Mouse (Mus musculus): ENCODE data around the gene Acap2. TPM values are rescaled to one million over a fixed set of nuclear protein-coding genes. Genes with fewer than 3 reads are reported as not detected.

The Acap2 gene
- polyA plus RNA-seq, 1 experiment, result 6.3 TPM

DNA sequence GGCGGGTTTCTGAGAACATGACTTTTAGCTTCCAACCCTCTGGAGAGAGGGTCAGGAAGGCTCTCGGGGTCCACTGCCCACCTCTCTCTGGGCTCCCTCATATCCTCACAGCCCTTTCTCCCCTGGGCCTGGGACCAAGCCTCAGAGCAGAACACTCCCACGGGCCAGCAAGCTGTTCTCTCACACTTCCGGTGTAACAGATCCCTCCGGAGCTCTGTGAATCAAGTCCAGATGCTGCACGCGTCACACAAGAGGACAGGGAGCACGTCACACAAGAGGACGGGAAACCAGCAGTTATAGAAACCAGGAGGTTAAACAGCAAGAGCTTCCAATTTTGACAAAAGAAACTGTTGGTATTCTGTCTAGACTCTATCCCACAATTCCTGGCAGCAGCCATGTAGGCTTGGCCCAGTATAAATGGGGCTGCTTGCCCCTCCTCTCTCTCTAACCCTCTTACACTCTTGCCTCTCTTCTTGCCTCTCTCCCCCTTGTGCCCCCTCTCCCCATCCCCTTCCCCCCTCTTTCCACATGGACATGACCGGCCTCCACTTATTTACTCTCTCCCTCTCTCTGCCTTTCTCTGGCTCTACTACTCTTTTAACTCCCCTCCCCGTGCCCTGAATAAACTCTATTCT, 139.7 kb downstream of the Acap2 start:
- H3K4me2 ChIP-seq (ENCODE audit: low read depth), result no peak overlapping the region
- no peaks in the 10 kb centered on the region for H3K27me3 ChIP-seq (ENCODE audit: control insufficient read depth, insufficient read depth, insufficient read length)
- no peaks in the 10 kb centered on the region for H3K36me3 ChIP-seq (ENCODE audit: control insufficient read depth, insufficient read depth)
- H3K4me3 ChIP-seq, result no peak overlapping the region
- TF ChIP-seq POLR2AphosphoS2 (IDR thresholded peaks at IDR 0.05; ENCODE audit: insufficient read length, low read depth) (no peak), REST (IDR thresholded peaks at IDR 0.05; ENCODE audit: insufficient read depth, insufficient read length) (no peak)
- no peak overlapping the region for H3ac ChIP-seq (ENCODE audit: control insufficient read depth, insufficient read length)
- no peaks in the 10 kb centered on the region for H3K79me2 ChIP-seq (ENCODE audit: control insufficient read depth, insufficient read depth)

DNA sequence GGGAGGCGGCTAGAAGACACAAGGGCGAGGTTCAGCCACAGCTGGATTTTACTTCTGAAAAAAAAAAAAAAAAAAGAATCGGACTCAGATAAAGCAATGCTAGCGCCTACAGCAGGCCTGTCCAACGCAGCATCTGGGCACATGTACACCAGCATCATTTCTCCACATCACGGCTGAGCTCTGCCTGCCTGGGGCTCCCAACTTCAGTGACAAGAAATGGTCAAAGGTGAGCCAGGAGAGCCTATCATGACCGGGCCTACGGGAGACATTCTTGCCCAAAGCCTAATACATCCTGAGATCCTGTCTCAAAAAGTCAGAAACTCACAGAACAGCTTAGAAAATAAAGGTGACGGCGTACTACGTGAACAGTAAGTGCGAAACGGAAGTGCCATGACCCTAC, 140.3 kb downstream of the Acap2 start:
- TF ChIP-seq E2F4 (IDR thresholded peaks at IDR 0.05; ENCODE audit: insufficient read depth) (no peak), POLR2AphosphoS2 (IDR thresholded peaks at IDR 0.05; ENCODE audit: insufficient read length, low read depth) (no peak), REST (IDR thresholded peaks at IDR 0.05; ENCODE audit: insufficient read depth, insufficient read length) (no peak), CEBPB (IDR thresholded peaks at IDR 0.05; ENCODE audit: insufficient read depth, poor library complexity, severe bottlenecking) (no peak), MYOG (IDR thresholded peaks at IDR 0.05; ENCODE audit: control insufficient read depth in 1 of 3, insufficient read depth in 1 of 3, insufficient read length in 2 of 3, low read depth in 2 of 3) (no peak), TCF3 (IDR thresholded peaks at IDR 0.05; ENCODE audit: insufficient read length, low read depth) (no peak), MYOD1 (IDR thresholded peaks at IDR 0.05; ENCODE audit: control insufficient read depth in 1 of 3, insufficient read length in 2 of 3, low read depth in 2 of 3) (no peak), TCF12 (IDR thresholded peaks at IDR 0.05; ENCODE audit: insufficient read depth, poor library complexity, severe bottlenecking) (no peak), MAX (IDR thresholded peaks at IDR 0.05; ENCODE audit: low read depth) (no peak), USF1 (IDR thresholded peaks at IDR 0.05; ENCODE audit: low read depth) (no peak), POLR2A (IDR thresholded peaks at IDR 0.05; ENCODE audit: insufficient read length, low read depth) (no peak), SRF (IDR thresholded peaks at IDR 0.05; ENCODE audit: control insufficient read depth, insufficient read length, low read depth) (no peak)
- Histone ChIP-seq H3K27me3 (ENCODE audit: control insufficient read depth, insufficient read depth, insufficient read length) (no peaks in the 10 kb centered on the region), H3K79me2 (ENCODE audit: control insufficient read depth, insufficient read depth) (no peaks in the 10 kb centered on the region), H3ac (ENCODE audit: control insufficient read depth, insufficient read length) (no peak overlapping the region), H3K4me3 (no peak overlapping the region), H3K4me2 (ENCODE audit: low read depth) (no peak overlapping the region), H3K36me3 (ENCODE audit: control insufficient read depth, insufficient read depth) (no peaks in the 10 kb centered on the region)

DNA sequence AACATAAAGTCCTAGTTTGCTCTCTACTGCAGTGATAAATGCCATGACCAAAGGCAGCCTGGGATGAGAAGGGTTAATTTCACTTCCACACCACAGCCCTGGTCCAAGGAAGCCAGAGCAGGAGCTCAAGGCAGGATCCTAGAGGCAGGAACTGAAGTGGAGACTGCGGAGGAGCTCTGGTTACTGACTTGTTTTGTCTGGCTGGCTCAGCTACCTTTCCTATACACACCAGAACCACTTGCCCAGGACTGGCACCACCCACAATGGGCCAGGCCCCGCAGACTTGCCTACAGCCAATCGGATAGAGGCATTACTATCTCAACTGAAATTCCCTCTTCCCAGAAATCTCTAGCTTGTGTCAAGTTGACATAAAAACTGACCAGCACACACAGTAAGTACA, 140.8 kb downstream of the Acap2 start:
- no peaks in the 10 kb centered on the region for H3K79me2 ChIP-seq (ENCODE audit: control insufficient read depth, insufficient read depth)
- TF ChIP-seq POLR2A (IDR thresholded peaks at IDR 0.05; ENCODE audit: insufficient read length, low read depth) (no peak), TCF3 (IDR thresholded peaks at IDR 0.05; ENCODE audit: insufficient read length, low read depth) (no peak), MYOD1 (IDR thresholded peaks at IDR 0.05; ENCODE audit: control insufficient read depth in 1 of 3, insufficient read length in 2 of 3, low read depth in 2 of 3) (no peak), USF1 (IDR thresholded peaks at IDR 0.05; ENCODE audit: low read depth) (no peak), TCF12 (IDR thresholded peaks at IDR 0.05; ENCODE audit: insufficient read depth, poor library complexity, severe bottlenecking) (no peak), POLR2AphosphoS2 (IDR thresholded peaks at IDR 0.05; ENCODE audit: insufficient read length, low read depth) (no peak), MAX (IDR thresholded peaks at IDR 0.05; ENCODE audit: low read depth) (no peak)
- no peaks in the 10 kb centered on the region for H3K36me3 ChIP-seq (ENCODE audit: control insufficient read depth, insufficient read depth)
- no peak overlapping the region for H3K4me2 ChIP-seq (ENCODE audit: low read depth)
- no peaks in the 10 kb centered on the region for H3K27me3 ChIP-seq (ENCODE audit: control insufficient read depth, insufficient read depth, insufficient read length)
- no peak overlapping the region for H3K4me3 ChIP-seq
- no peak overlapping the region for H3ac ChIP-seq (ENCODE audit: control insufficient read depth, insufficient read length)

DNA sequence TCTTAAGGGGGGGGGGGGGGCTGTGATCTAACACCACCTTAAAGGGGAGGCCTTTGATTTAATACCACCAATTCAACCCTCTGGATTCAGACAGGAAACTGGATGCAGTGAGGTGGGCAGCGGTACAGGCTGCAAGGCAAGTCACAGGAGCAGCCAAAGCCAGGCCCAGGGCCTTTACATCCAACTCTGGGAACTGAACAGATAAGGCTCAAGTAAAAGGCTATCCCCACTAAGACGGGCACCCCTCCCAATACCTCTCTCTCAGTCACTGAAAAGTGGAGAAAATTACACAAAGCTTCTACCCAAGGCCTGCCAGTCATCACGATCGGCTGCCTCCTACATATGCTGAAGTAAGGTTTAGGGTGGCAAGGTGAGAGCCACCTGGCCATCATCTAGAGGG, 141.3 kb downstream of the Acap2 start:
- TF ChIP-seq REST (IDR thresholded peaks at IDR 0.05; ENCODE audit: insufficient read depth, insufficient read length) (no peak), MAX (IDR thresholded peaks at IDR 0.05; ENCODE audit: low read depth) (no peak), MYOG (IDR thresholded peaks at IDR 0.05; ENCODE audit: control insufficient read depth in 1 of 3, insufficient read depth in 1 of 3, insufficient read length in 2 of 3, low read depth in 2 of 3) (no peak), POLR2AphosphoS2 (IDR thresholded peaks at IDR 0.05; ENCODE audit: insufficient read length, low read depth) (no peak), MYOD1 (IDR thresholded peaks at IDR 0.05; ENCODE audit: control insufficient read depth in 1 of 3, insufficient read length in 2 of 3, low read depth in 2 of 3) (no peak), USF1 (IDR thresholded peaks at IDR 0.05; ENCODE audit: low read depth) (no peak), TCF12 (IDR thresholded peaks at IDR 0.05; ENCODE audit: insufficient read depth, poor library complexity, severe bottlenecking) (no peak), CEBPB (IDR thresholded peaks at IDR 0.05; ENCODE audit: insufficient read depth, poor library complexity, severe bottlenecking) (no peak), TCF3 (IDR thresholded peaks at IDR 0.05; ENCODE audit: insufficient read length, low read depth) (no peak), E2F4 (IDR thresholded peaks at IDR 0.05; ENCODE audit: insufficient read depth) (no peak), POLR2A (IDR thresholded peaks at IDR 0.05; ENCODE audit: insufficient read length, low read depth) (no peak), SRF (IDR thresholded peaks at IDR 0.05; ENCODE audit: control insufficient read depth, insufficient read length, low read depth) (no peak)
- H3ac ChIP-seq (ENCODE audit: control insufficient read depth, insufficient read length), result no peak overlapping the region

DNA sequence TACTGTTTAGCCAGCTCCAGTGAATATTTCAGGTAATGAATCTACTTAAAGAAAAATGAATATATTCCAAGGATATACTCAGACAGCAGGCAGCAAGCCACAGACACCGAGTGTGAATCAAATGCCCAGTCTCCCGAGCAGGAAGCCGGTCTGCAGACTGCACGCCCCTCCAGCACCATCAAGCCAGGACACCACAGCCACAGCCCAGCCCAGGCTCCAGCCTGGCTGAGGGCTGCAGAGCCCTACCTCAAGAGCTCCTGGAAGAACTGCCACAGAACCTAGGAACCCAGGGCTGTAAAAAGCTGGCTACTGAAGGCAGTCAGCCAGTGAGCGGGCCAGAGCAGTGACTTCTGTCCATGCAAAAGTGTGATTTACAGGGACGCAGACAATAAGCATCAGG, 148.2 kb downstream of the Acap2 start:
- Histone ChIP-seq H3K4me2 (ENCODE audit: low read depth) (no peak overlapping the region), H3K79me2 (ENCODE audit: control insufficient read depth, insufficient read depth) (no peaks in the 10 kb centered on the region), H3K4me3 (no peak overlapping the region), H3K36me3 (ENCODE audit: control insufficient read depth, insufficient read depth) (no peaks in the 10 kb centered on the region), H3K27me3 (ENCODE audit: control insufficient read depth, insufficient read depth, insufficient read length) (no peaks in the 10 kb centered on the region), H3ac (ENCODE audit: control insufficient read depth, insufficient read length) (no peak overlapping the region)
- TF ChIP-seq USF1 (IDR thresholded peaks at IDR 0.05; ENCODE audit: low read depth) (no peak), REST (IDR thresholded peaks at IDR 0.05; ENCODE audit: insufficient read depth, insufficient read length) (no peak), MAX (IDR thresholded peaks at IDR 0.05; ENCODE audit: low read depth) (no peak), CEBPB (IDR thresholded peaks at IDR 0.05; ENCODE audit: insufficient read depth, poor library complexity, severe bottlenecking) (no peak), POLR2AphosphoS2 (IDR thresholded peaks at IDR 0.05; ENCODE audit: insufficient read length, low read depth) (no peak), POLR2A (IDR thresholded peaks at IDR 0.05; ENCODE audit: insufficient read length, low read depth) (no peak), SRF (IDR thresholded peaks at IDR 0.05; ENCODE audit: control insufficient read depth, insufficient read length, low read depth) (no peak), MYOG (IDR thresholded peaks at IDR 0.05; ENCODE audit: control insufficient read depth in 1 of 3, insufficient read depth in 1 of 3, insufficient read length in 2 of 3, low read depth in 2 of 3) (no peak), E2F4 (IDR thresholded peaks at IDR 0.05; ENCODE audit: insufficient read depth) (no peak), TCF12 (IDR thresholded peaks at IDR 0.05; ENCODE audit: insufficient read depth, poor library complexity, severe bottlenecking) (no peak), MYOD1 (IDR thresholded peaks at IDR 0.05; ENCODE audit: control insufficient read depth in 1 of 3, insufficient read length in 2 of 3, low read depth in 2 of 3) (no peak), TCF3 (IDR thresholded peaks at IDR 0.05; ENCODE audit: insufficient read length, low read depth) (no peak)

More for the DNA sequence above, 141.3 kb downstream of the Acap2 start:
- Histone ChIP-seq H3K36me3 (ENCODE audit: control insufficient read depth, insufficient read depth) (no peaks in the 10 kb centered on the region), H3K4me2 (ENCODE audit: low read depth) (no peak overlapping the region), H3K4me3 (no peak overlapping the region), H3K27me3 (ENCODE audit: control insufficient read depth, insufficient read depth, insufficient read length) (no peaks in the 10 kb centered on the region), H3K79me2 (ENCODE audit: control insufficient read depth, insufficient read depth) (no peaks in the 10 kb centered on the region)
